Mouse (Mus musculus): Measurements from ENCODE around the gene Endog. TPM values are rescaled to one million over a fixed set of nuclear protein-coding genes. Genes with fewer than 3 reads are reported as not detected.
A peak's percentile ranks its signal among the peaks of the same experiment; 100 is the strongest.
"Not testable (repeated sequence)": the region's sequence is repeated elsewhere in the genome, so short reads cannot be mapped to it uniquely, and the experiment has no call there.

The Endog gene
- total RNA-seq, 1 experiment from 2014 or later, result 3.3 TPM

DNA sequence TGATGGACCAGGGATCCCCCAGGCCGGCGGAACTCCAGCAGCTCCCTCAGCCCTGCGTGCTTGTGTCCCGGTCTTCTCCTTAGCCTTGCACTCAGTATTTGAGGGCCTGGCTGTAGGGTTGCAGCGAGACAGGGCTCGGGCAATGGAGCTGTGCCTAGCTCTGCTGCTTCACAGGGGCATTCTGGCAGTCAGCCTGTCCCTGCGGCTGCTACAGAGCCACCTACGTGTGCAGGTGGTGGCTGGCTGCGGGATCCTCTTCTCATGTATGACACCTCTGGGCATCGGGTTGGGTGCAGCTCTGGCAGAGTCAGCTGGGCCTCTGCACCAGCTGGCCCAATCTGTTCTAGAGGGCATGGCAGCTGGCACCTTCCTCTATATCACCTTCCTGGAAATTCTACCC is 11.4 kb upstream of the Endog start:
- not testable (repeated sequence) for ATAC-seq (replicated peaks; ENCODE audit: insufficient number of reproducible peaks, low FRiP score, low TSS enrichment, poor library complexity, severe bottlenecking)

DNA sequence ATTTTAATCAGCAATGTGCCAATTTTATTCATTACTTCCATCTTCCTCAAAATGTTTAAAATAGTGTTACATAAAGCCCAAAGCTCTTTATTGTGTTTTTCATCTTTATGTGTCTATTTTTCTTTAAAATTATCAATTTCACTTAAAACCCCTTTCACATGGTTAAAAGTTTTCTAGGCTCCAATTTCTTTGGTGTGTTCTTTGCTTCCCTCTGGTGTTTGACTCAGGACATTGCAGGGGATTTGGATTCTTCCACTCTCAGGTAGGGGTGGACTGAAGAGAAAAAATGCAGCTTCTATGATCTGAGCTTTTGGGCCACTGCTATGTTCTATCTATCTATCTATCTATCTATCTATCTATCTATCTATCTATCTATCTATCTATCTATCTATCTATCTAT is 9.5 kb upstream of the Endog start:
- ATAC-seq (replicated peaks; ENCODE audit: insufficient number of reproducible peaks, low FRiP score, low TSS enrichment, poor library complexity, severe bottlenecking), result 0 out of 2 replicates have a peak, but pooled peaks have one; percentile 63

- ATAC-seq (replicated peaks; ENCODE audit: insufficient number of reproducible peaks, low FRiP score, low TSS enrichment, poor library complexity, severe bottlenecking), result no peak
Measured at GRCm38 (mm10) chr2:30164340-30164932, 6.9 kb upstream of the Endog start.

GRCm38 (mm10) chr2:30166677-30167076 is 4.6 kb upstream of the Endog start:
- no peak for ATAC-seq (replicated peaks; ENCODE audit: insufficient number of reproducible peaks, low FRiP score, low TSS enrichment, poor library complexity, severe bottlenecking)

GRCm38 (mm10) chr2:30171997-30172382 is 697 bp downstream of the Endog start:
- no peak for ATAC-seq (replicated peaks; ENCODE audit: insufficient number of reproducible peaks, low FRiP score, low TSS enrichment, poor library complexity, severe bottlenecking)

DNA sequence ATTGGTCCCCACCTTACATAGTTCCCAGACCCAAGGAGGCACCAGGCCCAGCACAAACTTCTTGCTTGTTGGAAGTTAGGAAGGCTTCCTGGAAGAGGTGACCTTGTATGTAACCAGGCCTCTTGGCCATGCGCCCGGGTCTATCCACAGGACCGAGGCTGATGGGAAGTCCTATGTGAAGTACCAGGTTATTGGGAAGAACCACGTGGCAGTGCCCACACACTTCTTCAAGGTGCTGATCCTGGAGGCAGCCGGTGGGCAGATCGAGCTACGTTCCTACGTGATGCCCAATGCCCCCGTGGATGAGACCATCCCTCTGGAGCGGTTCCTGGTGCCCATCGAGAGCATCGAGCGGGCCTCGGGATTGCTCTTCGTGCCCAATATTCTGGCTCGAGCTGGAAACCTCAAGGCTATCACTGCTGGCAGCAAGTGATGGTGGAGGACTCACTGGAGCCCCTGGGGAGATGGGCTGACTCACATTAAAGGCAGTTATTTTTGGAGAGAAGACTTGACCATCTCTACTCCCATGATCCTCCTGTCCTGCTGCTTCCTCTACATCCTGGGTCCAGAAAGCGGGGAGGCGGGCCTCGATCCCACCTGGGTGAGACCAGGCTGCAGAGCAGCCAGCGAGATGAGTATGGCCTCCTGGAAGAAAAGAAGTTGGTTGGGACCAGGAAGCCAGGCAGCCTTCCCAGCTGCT is 2.4 kb downstream of the Endog start:
- ATAC-seq (replicated peaks; ENCODE audit: insufficient number of reproducible peaks, low FRiP score, low TSS enrichment, poor library complexity, severe bottlenecking), result no peak

GRCm38 (mm10) chr2:30175897-30176296 is 4.6 kb downstream of the Endog start:
- no peak for ATAC-seq (replicated peaks; ENCODE audit: insufficient number of reproducible peaks, low FRiP score, low TSS enrichment, poor library complexity, severe bottlenecking)

- no peak for ATAC-seq (replicated peaks; ENCODE audit: insufficient number of reproducible peaks, low FRiP score, low TSS enrichment, poor library complexity, severe bottlenecking)
Measured at GRCm38 (mm10) chr2:30176561-30176960, 5.3 kb downstream of the Endog start.

GRCm38 (mm10) chr2:30177700-30178675 is 6.7 kb downstream of the Endog start, which contains the start of gene Spout1:
Gene Spout1, minus strand, starts transcription at chr2:30178459.
- ATAC-seq (replicated peaks; ENCODE audit: insufficient number of reproducible peaks, low FRiP score, low TSS enrichment, poor library complexity, severe bottlenecking), result peak; percentile 99

DNA sequence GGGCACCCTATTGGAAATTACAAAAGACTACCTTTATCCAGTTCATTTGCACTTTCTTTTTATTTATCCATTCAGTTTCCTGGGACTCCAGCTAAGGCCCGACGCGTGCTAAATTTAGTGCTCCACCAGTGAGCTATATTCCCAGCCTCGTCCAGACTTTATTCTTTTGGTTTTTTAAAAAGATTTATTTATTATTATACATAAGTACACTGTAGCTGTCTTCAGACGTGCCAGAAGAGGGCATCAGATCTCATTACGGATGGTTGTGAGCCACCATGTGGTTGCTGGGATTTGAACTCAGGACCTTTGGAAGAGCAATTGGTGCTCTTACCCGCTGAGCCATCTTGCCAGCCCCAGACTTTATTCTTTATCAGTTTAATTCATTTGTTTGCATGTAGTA is 7.4 kb downstream of the Endog start:
- ATAC-seq (replicated peaks; ENCODE audit: insufficient number of reproducible peaks, low FRiP score, low TSS enrichment, poor library complexity, severe bottlenecking), result not testable (repeated sequence)

DNA sequence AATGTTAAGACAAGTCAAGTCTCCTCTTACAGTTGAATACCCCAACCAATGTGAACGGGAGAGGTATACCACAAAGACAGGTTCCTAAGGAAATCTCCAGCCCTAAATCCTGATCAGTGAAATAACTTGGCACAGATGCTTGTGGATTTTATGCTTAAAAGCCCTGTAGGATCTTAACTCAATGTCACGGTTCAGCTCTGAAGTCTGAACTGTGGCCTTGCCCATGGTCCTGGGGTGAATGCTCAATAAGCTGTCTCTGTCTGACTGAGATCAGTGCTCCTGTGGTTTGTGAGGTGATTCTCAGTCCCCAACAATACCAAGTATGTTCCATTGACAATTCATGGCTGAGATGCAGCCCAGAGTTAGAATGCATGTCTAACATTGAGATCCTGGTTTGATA is 11.1 kb downstream of the Endog start:
- ATAC-seq (replicated peaks; ENCODE audit: insufficient number of reproducible peaks, low FRiP score, low TSS enrichment, poor library complexity, severe bottlenecking), result no peak

GRCm38 (mm10) chr2:30183721-30184120 is 12.4 kb downstream of the Endog start:
- ATAC-seq (replicated peaks; ENCODE audit: insufficient number of reproducible peaks, low FRiP score, low TSS enrichment, poor library complexity, severe bottlenecking), result no peak

DNA sequence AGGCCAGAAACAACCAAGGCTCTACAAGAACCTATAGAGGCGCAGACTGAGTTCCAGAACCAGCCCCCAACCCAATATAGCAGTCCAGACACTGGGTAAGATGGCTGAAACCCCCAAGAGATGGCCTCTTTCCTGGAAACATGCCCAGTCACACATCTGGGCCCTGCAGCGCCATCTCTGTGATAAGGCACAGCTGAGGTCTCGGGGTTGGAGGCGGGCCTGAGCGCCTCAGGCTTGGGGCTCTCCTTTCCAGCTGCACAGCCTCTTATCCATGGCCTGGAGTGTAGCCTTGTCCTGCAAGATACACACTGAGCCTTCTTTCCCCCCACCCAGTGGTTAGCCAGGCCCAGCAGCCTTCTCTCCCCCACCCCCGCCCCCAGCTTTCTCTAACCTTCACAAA is 14.0 kb downstream of the Endog start:
- no peak for ATAC-seq (replicated peaks; ENCODE audit: insufficient number of reproducible peaks, low FRiP score, low TSS enrichment, poor library complexity, severe bottlenecking)

DNA sequence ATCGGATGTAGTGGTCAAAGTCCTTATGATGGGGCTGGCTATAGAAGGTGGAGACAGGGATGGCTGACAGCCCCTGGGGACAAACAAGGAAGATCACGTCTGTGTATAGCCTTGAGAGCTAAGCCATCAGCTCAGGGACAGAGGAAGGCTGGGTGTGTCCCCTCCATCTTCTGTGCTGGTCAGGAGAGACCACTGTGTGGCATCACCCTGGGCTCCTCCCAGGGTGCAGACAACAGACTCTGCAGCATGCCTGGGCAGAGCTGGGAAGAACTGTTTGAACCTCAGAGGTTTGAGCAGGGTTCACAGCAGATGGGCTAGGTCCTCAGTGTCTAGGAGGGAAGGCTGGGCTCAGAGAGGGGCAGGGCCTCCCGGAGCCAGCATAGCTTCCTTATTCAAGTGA is 14.4 kb downstream of the Endog start:
- no peak for ATAC-seq (replicated peaks; ENCODE audit: insufficient number of reproducible peaks, low FRiP score, low TSS enrichment, poor library complexity, severe bottlenecking)

DNA sequence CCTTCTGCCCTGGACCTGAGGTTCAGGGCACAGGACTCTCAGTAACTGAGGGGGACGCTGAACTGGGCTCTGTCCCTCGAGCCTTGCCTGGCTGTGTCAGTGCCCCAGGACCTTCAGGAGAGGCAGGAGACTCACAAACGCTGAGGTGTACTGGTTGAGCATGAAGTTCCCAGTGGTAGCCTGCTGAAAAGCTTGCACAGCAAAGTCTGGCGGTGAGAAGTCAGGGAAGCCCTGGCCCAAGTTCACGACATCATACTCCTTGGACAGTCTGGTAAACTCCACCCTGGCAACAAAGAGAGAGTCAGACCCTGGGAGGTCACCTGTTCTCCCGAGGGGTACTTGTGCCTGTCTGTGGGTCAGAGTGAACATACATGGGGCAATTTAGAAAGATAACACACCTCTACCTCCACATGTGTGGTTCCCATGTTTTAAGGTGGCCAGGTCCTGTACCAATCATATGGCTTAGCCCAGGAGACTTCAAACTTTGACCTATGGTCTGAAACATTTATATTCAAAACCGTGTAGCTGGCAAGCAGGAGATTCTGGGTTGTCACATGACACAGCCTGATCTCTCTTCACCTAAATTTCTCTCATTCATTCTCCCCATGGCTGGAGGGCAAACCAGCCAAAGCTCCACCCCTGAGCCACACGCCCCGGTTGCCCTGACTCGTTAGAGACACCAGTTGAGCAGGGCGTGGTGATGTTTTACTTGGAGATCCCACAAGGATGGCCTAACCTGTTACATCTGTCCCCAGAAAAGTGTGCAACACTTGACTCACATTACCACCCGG is 20.7 kb downstream of the Endog start:
- ATAC-seq (replicated peaks; ENCODE audit: insufficient number of reproducible peaks, low FRiP score, low TSS enrichment, poor library complexity, severe bottlenecking), result no peak

DNA sequence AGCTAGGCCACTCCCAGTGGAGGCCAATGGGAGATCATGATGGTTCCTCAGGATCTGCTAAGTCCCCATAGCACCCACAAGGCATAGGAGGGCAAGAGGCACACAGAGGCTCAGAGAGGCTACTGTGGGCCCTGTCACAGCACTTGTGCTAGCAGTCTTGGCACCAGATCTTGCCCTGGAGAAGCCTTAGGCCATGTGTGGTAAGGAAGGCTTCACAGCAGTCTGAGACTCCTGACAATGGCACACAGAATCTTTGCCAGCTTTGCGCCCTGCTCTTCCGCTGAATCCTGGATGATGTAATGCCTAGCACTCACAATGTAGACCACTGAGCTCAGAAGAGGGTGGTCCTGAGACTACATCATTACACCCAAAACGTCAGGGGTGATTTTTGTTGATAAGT is 23.4 kb downstream of the Endog start:
- ATAC-seq (replicated peaks; ENCODE audit: insufficient number of reproducible peaks, low FRiP score, low TSS enrichment, poor library complexity, severe bottlenecking), result no peak

DNA sequence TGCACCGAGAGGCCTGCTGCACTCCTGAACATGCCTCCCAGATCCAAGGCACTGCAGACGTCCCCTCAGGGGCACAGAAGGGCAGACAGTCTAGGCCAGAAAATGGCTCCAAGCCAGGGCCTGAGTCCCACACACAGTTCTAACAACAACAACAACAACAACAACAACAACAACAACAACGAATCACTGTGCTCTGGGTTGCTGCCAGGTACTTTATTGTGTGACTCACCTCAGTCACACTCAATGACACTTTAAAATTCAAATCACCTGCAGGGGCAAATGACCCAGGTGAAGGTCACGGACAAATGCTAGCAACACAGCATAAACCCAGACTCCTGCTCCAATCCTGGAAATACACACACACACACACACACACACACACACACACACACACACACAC is 26.7 kb downstream of the Endog start:
- no peak for ATAC-seq (replicated peaks; ENCODE audit: insufficient number of reproducible peaks, low FRiP score, low TSS enrichment, poor library complexity, severe bottlenecking)

GRCm38 (mm10) chr2:30199984-30200383 is 28.7 kb downstream of the Endog start:
- no peak for ATAC-seq (replicated peaks; ENCODE audit: insufficient number of reproducible peaks, low FRiP score, low TSS enrichment, poor library complexity, severe bottlenecking)

Data from monocyte, adult 5-6 weeks (primary cell).